Mouse (Mus musculus) brain, adult 2 months (tissue): ENCODE data around the gene Hoxb7.

Experiments used
- DNase-seq: peaks from one replicate; pipeline ENCODE4 v3.0.0; 2011; ENCODE audit warnings: low read depth, low spot score

The Hoxb7 gene

DNA sequence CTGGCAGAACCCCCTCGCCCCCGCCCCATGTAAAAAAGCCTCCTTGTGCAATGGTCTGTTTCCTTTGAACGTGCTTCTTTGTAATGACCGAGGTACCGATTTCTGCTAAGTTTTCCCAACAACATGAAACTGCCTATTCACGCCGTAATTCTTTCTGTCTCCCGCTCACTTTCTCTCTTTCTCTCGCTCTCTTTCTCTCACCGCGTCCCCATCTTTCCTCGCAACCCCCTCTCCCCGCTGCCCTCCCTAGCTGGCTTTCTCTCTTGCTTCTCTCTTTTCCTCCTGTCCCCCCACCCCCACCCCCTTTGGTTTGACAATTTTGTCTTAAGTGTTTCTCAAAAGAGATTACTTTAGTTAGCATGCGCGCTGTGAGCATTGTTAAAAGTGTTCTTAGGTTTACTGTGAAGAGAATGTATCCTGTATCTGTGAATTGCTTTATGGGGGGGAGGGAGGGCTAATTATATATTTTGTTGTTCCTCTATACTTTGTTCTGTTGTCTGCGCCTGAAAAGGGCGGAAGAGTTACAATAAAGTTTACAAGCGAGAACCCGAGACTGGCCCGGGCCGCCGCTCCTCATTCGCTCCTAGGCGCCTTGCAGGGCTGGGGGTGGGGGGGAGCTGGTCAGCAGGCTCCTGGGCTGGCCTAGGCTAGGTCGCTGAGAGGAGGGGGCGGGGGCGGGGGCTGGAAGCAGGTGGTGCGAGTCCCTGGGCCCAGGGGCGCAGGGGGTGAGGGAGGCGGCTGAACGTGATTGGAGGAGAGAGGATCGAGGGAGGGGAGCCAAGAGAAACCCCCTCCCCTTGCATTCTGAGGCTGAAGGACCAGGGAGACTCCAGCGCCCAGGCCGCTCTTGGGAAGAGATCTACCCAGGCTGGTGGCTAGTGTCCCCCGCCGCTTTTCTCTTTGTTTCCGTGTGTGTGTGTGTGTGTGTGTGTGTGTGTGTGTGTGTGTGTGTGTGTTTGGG lies 1.4 kb upstream of the Hoxb7 start:
- no peak for DNase-seq

DNA sequence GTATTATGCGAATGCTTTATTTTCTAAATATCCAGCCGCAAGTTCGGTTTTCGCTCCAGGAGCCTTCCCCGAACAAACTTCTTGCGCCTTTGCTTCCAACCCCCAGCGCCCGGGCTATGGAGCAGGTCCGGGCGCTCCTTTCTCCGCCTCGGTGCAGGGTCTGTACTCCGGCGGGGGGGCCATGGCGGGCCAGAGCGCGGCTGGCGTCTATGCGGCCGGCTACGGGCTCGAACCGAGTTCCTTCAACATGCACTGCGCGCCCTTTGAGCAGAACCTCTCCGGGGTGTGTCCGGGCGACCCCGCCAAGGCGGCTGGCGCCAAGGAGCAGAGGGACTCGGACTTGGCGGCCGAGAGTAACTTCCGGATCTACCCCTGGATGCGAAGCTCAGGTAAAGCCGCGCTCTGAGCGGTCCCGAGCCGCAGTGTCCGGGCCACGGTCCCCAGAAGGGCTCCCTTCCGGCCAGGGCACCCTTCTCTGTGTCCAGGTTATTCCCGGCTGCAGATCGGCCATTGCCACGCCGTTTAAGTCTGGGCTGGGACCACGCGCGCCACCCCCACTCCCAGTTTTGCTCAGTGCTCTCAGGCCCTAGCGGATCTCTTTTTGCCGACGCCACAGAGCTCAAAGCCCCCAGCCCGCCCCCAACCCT lies 439 bp downstream of the Hoxb7 start:
- DNase-seq = no peak

DNA sequence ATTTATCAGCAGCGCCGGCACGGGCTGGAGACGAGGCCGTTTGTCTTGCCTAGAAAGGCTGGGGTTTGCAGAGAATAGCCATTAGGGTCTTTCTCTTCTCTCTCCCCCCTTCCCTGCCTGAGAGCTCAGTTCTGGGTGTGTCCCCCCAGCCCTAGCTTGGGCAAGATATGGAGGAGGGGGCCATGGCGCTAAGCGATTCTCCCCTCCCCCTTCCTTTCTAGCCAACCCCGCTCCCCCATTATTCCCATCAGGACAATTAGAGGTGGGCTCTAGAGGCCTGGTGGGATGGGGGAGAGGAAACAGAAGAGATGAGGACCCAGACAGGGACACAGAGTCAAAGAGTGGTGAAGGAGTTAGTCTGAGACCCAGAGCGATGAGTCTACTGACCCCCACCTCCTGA lies 988 bp downstream of the Hoxb7 start:
- no peak for DNase-seq

DNA sequence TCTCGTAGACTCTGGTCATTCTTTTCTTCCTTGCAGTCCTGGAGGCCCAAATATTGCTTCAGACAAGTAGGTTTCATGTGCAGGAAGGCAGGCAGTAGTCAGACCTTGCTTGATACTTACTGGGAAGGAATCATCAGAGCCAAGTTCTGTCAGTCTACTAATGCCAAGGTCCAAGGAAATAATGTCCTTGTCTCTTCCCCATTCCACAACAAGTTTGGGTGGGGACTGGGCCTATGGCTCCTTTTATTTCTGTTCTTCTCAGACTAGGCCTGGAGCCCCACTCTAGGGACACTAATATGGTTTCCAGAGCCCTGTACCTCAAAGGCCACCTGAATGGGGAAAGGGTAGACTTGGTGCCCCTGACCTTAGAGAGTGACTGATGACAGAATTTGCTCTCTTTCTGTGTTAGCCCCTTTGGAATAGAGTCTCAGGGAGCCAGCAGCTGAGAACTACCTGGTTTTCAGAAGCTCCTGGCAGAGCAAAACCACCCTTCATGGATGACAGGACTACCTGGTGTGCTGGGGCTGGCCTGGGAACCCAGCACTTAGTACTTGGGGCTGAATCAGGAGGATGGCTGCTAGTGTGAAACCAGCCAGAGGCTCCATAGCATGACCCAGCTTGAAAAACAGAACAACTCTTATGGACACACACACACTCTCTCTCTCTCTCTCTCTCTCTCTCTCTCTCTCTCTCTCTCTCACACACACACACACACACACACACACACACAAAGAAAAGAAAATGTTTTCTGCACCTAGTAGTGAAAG lies 2.2 kb downstream of the Hoxb7 start:
- DNase-seq = no peak

DNA sequence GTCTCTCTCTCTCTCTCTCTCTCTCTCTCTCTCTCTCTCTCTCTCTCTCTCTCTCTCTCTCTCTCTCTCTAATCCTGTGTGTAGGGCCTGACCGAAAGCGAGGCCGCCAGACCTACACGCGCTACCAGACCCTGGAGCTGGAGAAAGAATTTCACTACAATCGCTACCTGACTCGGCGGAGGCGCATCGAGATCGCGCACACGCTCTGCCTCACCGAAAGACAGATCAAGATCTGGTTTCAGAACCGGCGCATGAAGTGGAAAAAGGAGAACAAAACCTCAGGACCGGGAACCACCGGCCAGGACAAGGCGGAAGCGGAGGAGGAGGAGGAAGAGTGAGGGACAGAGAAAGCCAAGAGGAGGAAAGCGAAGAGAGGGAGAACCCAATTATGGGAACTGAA lies 2.9 kb downstream of the Hoxb7 start:
- DNase-seq = no peak

DNA sequence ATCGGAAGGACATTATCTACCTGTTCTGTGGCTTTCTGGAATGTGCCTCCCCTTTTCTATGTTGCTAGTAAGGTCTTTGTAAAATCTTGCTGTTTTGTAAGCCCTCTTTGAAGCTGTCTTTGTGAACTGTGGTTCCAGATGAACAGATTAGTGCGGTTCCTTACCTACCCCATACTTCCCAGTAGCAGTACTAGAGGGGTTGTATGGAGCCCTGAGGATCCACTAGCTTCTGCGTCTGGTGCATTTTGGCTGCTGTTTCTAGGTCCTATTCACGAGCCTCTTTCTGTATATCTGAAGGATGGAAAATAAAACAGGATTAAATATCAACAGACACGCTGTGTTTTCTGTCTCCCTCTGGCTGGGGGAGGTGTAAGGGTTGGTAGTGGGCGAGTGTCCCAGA lies 3.4 kb downstream of the Hoxb7 start:
- no peak for DNase-seq

DNA sequence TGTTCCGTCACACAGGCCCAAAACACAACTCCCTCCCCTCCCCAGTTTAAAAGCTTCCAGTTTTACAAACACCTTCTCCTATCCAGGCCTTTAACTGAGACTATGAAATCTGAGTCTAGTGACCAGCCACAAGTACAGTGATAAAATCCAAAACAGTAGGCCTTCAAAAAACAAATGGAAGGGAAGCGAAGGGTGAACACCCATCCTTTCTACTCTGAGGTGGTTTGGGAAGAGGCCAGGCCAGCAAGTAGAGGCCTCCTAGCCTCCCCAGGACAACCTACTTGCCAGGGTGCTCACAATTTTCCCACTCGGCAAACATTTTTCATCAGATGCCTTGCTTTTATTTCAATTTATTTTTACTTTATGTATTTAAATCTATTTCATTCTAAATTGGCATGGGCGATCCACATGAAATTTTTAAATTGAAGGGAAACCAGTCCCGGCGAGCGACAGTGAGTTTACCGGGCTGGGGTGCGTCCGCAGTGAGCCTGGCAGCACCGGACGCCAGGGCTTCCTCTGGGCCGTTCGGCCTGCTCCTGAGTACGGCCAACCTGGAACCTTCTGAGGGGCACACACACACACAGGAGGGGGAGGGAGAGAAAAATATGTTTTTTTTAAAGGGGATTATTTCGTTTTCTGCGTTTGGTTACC lies 4.4 kb downstream of the Hoxb7 start:
- DNase-seq = no peak

DNA sequence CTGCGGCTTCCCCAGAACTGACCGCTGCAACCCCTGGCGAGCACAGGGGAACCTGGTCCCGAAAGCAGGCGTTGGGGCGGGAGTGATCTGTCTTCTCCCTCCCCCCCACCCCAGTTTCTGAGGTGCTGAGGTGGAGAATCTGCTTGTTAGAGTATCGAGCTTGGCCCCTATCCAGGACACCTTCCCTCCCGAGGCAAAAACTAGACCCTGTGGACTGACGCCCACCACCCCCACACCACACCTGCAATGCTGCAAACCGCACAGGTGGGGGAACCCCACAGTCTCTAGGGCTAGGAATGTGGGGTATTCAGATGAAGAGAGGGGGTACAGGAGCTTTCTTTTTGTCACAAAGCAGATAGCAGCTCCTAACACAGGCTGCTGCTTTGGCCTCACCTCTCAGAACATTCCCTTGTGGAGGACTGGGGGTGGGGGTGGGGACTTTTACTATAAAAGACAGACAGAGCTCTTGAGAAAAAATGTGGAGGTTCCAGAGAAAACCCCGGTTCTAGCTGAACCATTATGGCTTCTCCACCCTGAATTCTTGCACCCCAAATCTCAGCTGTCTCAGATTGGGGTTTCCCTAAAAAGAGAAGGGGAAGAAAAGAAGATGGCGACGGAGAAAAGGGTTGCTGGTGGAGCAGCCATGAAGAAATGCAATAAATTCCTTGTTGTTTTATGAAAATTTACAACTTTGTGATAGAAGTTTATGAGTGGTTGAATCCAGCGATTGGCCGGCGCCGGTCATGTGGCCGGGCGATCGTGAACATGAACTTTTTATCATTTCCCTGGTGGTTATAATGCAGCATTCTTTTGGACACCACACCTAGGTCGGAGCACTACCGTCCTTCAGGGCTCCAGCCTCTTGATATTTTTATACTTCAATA lies 5.5 kb downstream of the Hoxb7 start, which contains the start of gene Hoxb6:
TSS of gene Hoxb6 (plus strand) at position 796 of the 884 bp plus-strand sequence.
- DNase-seq = no peak

DNA sequence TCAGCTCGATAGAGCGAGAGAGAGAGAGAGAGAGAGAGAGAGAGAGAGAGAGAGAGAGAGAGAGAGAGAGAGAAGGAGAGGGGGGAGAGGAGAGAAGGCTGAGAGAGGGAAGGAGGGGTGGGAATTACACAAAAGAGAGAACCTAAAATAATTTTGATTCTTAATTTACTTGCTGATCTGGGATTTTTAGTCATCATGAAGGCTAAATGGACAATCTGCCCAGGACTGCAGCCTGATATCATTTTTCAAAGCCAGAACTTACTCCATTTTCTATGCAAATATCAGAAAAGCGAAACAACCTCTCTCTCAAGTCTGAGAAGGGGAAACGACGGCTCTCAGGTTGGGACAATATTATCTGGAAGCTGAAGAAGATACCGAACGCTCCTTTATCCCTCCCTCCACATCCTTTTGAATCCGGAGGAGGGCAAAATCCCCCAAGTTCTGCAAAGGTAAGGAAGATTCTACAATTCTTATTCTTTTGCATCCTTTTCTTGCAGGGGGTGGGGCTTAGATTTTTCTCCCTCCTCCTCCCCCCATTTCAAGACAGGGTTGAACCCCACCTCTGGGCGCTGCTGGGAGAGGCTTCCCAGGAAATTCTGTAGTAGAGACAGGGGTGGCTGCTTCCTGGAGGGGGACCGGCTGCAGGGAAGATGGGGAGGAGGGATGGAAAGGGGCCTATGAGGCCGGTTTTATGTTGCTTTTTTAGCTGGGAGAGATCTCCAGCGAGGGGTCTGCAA lies 6.3 kb downstream of the Hoxb7 start:
- DNase-seq = no peak

DNA sequence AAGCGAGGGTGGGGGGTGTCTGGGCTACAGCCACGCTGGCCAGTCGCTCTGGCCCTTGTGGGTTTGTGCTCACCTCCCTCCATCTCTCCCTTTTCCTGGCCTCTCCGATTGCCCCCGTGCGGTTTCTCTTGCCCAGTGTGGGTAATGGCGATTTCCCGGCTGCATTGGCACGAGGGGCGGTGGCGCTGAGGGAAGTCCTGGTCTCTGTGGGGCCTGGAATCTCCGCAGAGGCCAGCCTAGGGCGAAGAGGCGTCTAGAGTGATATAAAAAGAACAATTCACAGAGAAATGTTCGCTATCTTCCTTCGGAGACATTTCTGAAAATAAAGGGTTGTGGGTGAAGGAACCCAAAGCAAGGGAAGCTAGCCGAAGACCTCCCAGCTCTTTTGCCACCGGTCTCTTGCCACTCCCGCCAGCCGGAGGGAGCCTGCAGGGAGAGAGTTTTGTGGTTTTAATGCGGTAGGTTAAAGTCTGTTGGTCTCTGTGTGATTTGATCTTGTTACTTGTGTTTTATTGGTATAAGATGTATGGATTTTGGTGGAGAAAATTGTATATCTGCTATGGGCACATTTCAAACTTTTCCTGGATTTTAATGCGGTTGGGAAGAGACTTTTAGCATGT lies 7.0 kb downstream of the Hoxb7 start:
- no peak for DNase-seq

DNA sequence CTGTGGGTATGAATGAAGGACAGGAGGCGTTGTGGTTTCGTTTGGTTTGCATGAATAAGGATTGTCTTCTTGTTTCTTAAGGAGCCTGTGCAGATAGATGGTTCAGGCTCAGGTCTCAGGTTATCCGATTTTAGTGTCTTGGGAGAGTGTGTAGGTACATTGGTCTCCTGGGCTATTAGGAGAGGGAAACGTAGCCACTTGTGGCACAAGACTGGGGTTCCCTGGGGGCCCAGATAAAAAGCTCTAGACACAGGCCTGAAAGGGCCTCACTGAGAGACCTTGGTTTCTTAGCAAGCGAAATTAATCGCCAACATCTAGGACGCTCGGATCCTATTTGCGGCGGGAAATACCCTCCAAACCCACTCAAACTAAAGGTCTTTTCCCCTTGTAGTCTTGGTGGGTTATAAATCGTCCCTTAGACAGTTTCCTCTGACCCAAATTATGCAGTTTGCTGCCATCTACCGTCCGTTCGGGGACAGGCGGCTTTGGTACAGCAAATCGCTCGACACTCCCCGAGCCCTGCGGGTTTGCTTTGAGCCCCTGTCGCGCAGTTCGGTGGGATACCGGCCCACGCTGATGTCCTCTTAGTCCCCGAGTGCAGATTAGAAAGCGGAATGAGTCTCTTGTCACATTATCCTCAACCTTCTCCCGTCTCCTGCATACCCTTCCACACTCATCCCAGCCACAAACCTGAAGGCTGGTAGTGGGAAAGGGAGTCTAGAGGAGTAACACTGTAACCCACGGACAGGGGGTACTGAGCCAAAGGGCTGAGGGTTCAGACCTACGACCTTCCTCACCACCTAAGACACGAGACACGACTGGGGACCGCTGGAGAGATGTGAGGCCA lies 8.0 kb downstream of the Hoxb7 start:
- peak; percentile 57 for DNase-seq

DNA sequence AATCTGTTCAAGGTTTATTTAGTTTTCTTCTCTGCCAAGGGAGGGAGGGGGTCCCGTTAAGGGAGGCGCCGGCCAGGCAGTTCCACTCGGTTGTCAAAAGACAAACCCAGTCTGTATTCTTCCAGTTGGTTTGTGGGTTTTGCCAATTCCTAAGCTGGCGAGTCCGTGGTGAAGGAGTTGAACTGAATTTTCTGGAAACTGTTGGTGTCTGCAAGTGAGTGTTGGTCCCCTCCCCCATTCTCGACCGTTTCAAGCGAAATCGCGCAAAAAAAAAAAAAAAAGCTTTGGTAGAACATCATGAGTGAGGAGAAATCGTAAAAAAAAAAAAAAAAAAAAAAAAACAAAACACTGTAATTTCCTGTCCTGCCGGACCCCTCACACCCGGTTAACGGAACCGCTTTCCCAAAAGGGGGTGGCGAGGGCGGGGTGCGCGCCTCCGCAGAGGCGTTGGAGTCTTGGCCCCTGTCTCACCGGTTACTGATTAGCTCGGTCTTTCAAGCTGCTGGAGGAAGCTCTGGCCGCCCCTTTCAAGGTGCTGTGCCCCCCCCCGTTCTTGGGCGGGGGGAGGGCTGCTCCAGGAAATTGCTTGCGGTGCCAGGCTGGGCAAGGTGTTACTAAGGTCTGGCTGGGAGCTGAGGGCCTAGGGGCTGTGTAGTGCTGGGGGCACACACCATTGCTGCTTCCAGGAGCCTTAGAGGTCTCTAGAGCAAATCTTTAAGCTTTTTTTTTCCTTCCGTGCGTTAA lies 8.8 kb downstream of the Hoxb7 start:
- no peak for DNase-seq

DNA sequence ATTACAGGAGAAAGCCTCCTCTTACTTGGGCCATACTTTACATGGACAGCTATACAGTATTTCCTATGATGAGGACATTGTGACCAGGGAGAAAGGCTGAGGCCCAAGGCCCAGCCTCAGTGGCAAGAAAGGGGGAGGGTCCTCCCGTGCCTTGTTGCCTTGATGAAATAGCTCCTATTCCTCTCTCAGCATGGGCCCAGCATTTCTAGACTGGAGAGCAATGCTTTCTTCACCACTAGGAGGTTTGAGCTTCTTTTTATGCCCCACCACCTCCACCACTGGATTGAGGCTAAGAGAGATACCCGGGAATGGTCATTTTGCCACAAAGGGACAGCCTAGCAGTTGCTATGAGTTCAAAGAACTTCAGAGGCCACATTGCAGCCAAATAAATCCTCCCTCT lies 10.6 kb downstream of the Hoxb7 start:
- DNase-seq = no peak

DNA sequence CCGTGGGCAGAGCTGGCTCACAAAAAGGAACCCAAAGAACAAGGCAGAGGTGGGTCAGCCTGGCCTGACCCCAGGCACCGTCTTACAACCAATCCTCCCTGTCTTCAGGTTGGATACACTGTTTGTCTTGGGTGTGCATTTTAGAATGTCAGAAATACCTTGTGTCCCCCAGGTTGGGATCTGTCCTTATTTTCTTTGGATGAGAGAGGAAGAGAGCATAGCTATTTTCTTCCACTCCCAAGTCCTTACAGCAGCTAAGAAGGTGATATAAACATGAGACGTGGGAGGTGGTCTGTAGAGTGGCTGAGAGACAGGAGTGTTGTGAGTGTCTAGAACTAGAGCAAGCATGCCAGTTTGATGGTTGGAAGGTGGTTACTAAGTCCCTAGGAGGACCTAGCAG lies 11.0 kb downstream of the Hoxb7 start:
- no peak for DNase-seq

DNA sequence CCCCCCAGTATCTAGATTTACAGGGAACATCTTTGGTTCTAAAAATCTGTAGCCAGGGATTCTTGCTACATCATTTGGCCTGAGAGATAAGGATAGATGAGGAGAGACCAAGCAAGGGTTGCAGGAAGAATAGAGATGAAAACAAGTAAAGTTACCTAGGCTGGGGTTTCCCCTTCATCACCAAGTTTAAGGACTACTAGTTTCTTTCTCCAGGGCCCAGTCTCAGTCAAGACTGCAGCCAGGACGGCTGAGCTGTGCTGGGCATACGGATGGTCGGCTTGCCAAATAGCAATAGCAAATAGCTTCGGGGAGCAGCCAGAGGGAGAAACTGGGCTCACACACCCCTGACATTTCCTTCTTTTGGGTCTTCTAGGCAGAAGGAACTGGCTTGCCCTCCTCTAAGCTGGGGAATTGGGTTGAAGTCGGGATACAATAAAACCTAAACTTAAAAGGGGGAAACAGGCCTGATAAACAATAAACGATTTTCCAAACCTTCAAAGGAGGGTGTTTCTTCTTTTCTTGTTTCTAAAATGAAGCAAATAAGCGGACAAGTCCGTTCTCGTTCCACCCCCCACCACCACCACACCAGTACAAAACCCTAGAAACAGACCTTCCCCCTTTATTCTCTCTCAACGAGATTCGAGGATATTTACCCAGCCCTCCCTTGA lies 11.7 kb downstream of the Hoxb7 start:
- no peak for DNase-seq

DNA sequence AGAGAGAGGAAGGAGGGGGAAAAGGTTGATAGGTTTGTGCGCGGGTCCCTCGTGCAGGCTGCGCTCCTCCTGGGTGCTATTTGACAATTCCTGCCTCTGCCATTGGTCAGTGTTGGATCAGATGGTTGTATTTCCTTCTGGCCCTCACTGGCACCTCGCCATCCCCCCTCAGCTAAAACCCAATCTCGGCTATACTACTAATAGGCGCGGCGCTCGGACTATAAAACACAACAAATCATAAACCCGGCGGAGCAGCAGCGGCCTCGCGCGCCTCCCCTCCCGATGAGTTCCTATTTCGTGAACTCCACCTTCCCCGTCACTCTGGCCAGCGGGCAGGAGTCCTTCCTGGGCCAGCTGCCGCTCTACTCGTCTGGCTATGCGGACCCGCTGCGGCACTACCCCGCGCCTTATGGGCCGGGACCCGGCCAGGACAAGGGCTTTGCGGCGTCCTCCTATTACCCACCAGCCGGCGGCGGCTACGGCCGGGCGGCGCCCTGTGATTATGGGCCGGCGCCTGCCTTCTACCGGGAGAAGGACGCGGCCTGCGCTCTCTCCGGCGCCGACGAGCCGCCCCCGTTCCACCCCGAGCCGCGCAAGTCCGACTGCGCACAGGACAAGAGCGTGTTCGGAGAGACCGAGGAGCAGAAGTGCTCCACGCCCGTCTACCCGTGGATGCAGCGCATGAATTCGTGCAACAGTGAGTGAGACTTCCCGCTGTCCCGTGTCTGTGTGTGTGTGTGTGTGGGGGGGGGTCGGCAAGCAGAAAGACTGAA lies 12.7 kb downstream of the Hoxb7 start:
- DNase-seq = no peak

DNA sequence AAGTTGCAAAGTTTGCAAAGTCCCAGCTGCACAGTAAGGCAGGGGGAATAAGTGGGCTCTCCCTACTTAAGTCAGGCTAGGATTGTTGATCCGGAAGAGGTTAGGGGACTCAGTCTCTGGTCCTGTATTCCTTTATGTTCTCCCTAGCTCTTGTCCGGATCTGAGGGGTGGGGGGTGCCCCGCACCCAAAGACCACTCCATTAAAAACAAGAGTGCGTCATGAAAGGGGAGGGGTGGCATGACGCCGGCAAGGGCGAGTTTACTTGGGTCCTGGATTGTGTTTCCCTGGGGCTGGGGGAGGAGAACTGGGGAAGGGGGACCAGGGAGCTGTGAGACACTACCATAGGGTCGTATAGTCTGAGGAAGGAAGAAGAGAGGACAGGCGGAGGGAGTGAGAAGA lies 13.4 kb downstream of the Hoxb7 start:
- no peak for DNase-seq
